Mouse (Mus musculus) left cerebral cortex, postnatal 10 days (tissue): ENCODE measurements around the gene Scgb2b2. TPM values are rescaled to one million over a fixed set of nuclear protein-coding genes. Genes with fewer than 3 reads are reported as not detected.

ENCODE experiments used
- DNase-seq, 2 experiments: peaks; one replicate each; pipeline ENCODE4 v3.0.0; 2021 to 2022; ENCODE audit warnings: low spot score in 2 of 2, mixed read lengths in 1 of 2; ENCODE audit errors: extremely low spot score in 1 of 2
- intact Hi-C: fragments of 180-260 bp; cut with DNase I; formaldehyde crosslinking; loops from one replicate; pipeline ENCODE4 v1.15.1; 2025
- total RNA-seq, 2 experiments: library from RNA; stranded (reverse); gene quantifications; 2 replicates each; pipeline ENCODE4 v1.2.3; 2021

Scgb2b2 gene
- total RNA-seq, result not detected

GRCm38 (mm10) chr7:31290208-31290607 lies at the start of gene Scgb2b2:
Gene Scgb2b2, plus strand, starts transcription at chr7:31290508.
- no peak for DNase-seq
- intact Hi-C loops, result no loop called here

DNA sequence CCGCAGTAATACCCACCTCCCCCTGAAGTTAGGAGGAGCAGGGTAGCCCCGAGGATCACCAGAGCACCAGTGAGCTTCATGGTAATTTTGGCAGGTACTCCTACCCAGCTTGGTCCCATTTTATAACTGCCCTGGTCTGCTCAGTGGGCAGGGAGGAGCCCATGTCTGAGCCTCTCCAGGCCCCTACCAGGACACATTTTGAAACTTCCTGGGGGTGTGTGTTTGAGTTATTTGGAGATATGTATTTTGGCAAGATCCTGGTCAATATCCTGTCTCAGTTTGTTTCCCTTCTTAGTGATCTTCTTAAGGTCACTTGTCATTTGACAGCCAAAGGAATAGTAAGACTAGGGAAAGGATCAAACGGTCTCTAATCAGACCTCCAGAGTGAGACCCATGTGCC lies 1.4 kb downstream of the Scgb2b2 start, which contains the start of gene Scgb1b2:
Gene Scgb1b2, minus strand, starts transcription at position 101 of the 400 bp plus-strand sequence.
- intact Hi-C loops, result no loop called here
- DNase-seq, result no peak

Other genes starting within 250 kb of the Scgb2b2 start
- 10 to 100 TPM; 37.2 to 37.5 TPM for gene Fxyd5, start 248.0 kb upstream of the Scgb2b2 start, total RNA-seq
- 100 to 1,000 TPM; 371 to 375 TPM for gene Fxyd7, start 239.0 kb upstream of the Scgb2b2 start, total RNA-seq
- gene Fxyd1, start 233.3 kb upstream of the Scgb2b2 start, total RNA-seq, result 10 to 100 TPM; 34.1 to 35.5 TPM
- gene Lgi4, start 231.2 kb upstream of the Scgb2b2 start, total RNA-seq, result 1 to 10 TPM; 9.0 to 9.2 TPM
- gene Fxyd3, start 213.8 kb upstream of the Scgb2b2 start, total RNA-seq, result not detected
- gene Hpn, start 175.2 kb upstream of the Scgb2b2 start, total RNA-seq, result 1 to 10 TPM; 1.2 to 1.9 TPM
- 100 to 1,000 TPM; 176 to 205 TPM for gene Scn1b, start 163.5 kb upstream of the Scgb2b2 start, total RNA-seq
- 100 to 1,000 TPM; 131 to 138 TPM for gene Gramd1a, start 134.6 kb upstream of the Scgb2b2 start, total RNA-seq
- not detected for gene Scgb1b2, start 1.3 kb downstream of the Scgb2b2 start, total RNA-seq
- not detected for gene Scgb2b3, start 71.6 kb downstream of the Scgb2b2 start, total RNA-seq
- not detected for gene Scgb1b3, start 85.1 kb downstream of the Scgb2b2 start, total RNA-seq